Mouse (Mus musculus) ES-E14 (cell line): Measurements from ENCODE around the gene Slc15a4.

Experiments used
- CHD2 ChIP-seq: IDR thresholded peaks from 2 replicates; pipeline ENCODE4 v1.6.1; 2014; ENCODE audit warnings: mild to moderate bottlenecking, low read depth, low read length, inconsistent platforms
- HCFC1 ChIP-seq: IDR thresholded peaks from 2 replicates; pipeline ENCODE4 v1.6.1; 2012; ENCODE audit warnings: low read length, inconsistent platforms, borderline replicate concordance; ENCODE audit not compliant: insufficient read depth

GRCm38 (mm10) chr5:127641185-127641958 is 8.7 kb upstream of the Slc15a4 start:
- TF ChIP-seq HCFC1 (no peak), CHD2 (no peak)
